ENCODE assay signal across 7 mouse cellular contexts in the genomic region with DNA sequence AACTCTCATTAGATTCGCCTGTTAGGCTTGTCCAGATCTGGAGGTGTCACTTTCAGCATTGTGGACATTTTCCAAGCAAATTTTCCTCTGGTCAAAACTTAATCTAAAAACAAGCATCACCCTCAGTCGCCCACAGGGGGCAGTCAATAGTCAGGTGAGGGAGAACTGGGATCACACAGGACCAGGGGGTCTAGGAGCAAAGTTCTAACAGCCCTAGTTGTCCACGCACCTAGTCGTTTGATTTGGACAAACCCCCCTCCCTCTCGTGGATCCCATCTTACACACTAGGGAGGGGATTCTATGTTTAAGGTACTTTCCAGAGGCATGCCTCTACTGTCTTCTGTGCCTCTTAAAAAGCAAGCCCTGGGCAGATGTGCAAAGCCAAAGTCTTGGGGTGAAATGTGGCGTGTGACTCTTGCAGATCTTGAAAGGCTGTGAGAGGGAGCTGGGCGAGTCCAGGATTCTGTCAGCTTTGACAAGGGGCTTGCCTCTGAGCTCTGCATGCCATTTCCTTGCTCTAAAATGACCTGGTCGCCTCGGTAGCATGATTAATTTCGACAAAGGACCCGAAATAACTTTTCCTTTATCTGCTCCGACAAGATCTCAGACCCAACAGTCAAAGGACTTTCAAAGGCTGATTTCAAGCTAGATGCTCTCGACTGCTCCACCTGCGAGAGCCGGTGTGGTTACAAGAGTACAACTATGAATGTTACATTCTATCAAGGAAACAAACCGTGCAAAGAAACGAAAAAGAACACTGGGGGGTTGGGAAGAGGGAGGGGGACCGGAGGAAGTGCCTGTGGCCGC. TPM values are rescaled to one million over a fixed set of nuclear protein-coding genes. Genes with fewer than 3 reads are reported as not detected.
A peak's percentile ranks its signal among the peaks of the same experiment; 100 is the strongest.
DNase-seq lines count a peak whose midpoint lies in the region; ATAC-seq and TF ChIP-seq lines count a peak whose summit lies in the region.

No protein-coding gene starts in this region.

- H3K36me3 ChIP-seq in ES-E14 (ENCODE audit: control insufficient read depth, insufficient read depth, low read length, poor library complexity, severe bottlenecking) = peaks cover 4% of the 10 kb centered on the region; the same call in 1 of the 2 replicates
- H3K36me3 ChIP-seq in kidney, embryonic 14.5 days (ENCODE audit: control insufficient read depth, insufficient read depth, low read length) = no peaks in the 10 kb centered on the region

- DNase-seq in CD4-positive helper T cell, adult 2 months (ENCODE audit: low read depth, low spot score) = peak; percentile 63
- peak; percentile 54 for DNase-seq in ES-E14 (ENCODE audit: low read depth, low spot score)
- DNase-seq in cerebellum, adult 9-10 months = peak; percentile 26
- DNase-seq in lung, postnatal 10 days = peak; percentile 53
- DNase-seq in right cerebral cortex, postnatal 14 days = peak; percentile 18

- ATAC-seq in frontal cortex, adult (ENCODE audit: low TSS enrichment) = 0 out of 2 replicates have a peak, but pooled peaks have one; percentile 23
- ATAC-seq in kidney, embryonic 14.5 days (ENCODE audit: low FRiP score, low TSS enrichment) = no peak

- H3K27ac ChIP-seq in ES-E14 (ENCODE audit: insufficient read depth, low read depth, low read length, poor library complexity, severe bottlenecking) = no peak overlapping the region
- H3K27ac ChIP-seq in kidney, embryonic 14.5 days (ENCODE audit: low read depth, low read length) = no peak overlapping the region

- H3K9ac ChIP-seq in ES-E14 (ENCODE audit: insufficient read depth, low read depth, low read length, poor library complexity, severe bottlenecking) = no peak overlapping the region
- H3K9ac ChIP-seq in kidney, embryonic 14.5 days (ENCODE audit: low read depth, low read length) = peak overlapping the region; percentile 69; the same call in 1 of the 2 replicates

- 2% methylated on average over 19 of the region's 19 CpGs for WGBS in kidney, embryonic 14.5 days

- peak overlapping the region; percentile 74 to 90 for H3K4me3 ChIP-seq in ES-E14 (ENCODE audit: insufficient read depth in 1 of 2, low read depth in 1 of 2, low read length in 2 of 2, poor library complexity in 1 of 2, severe bottlenecking in 1 of 2)
- H3K4me3 ChIP-seq in kidney, embryonic 14.5 days (ENCODE audit: low read length) = peak overlapping the region; percentile 69

- H3K4me1 ChIP-seq in ES-E14 (ENCODE audit: control insufficient read depth in 2 of 2, insufficient read depth in 2 of 2, low read length in 2 of 2, poor library complexity in 1 of 2) = no peaks in the 10 kb centered on the region; a peak in 1 of 4 replicates
- peaks cover 4% of the 10 kb centered on the region for H3K4me1 ChIP-seq in kidney, embryonic 14.5 days (ENCODE audit: control insufficient read depth, insufficient read depth, low read length)

- in situ Hi-C loops in ES-E14 (cut with MboI; ENCODE audit: low sequenced_read_pairs in 2 of 2, unreplicated experiment in 2 of 2) = no loop called here

- peak overlapping the region; percentile 99 for H3K4me2 ChIP-seq in kidney, embryonic 14.5 days (replicated peaks; ENCODE audit: low read depth, low read length)

- peaks cover 18% of the 10 kb centered on the region for H3K27me3 ChIP-seq in kidney, embryonic 14.5 days (ENCODE audit: control insufficient read depth, insufficient read depth, low read length)

- H3K9me3 ChIP-seq in ES-E14 (ENCODE audit: control insufficient read depth, insufficient read depth, low read depth, low read length) = no peaks in the 10 kb centered on the region
- H3K9me3 ChIP-seq in kidney, embryonic 14.5 days (ENCODE audit: control insufficient read depth, low read length) = no peaks in the 10 kb centered on the region

TF ChIP-seq in ES-E14, 5 proteins besides CTCF, POLR2A, EP300 and RAD21:
- no peak for TF ChIP-seq CHD2 (IDR thresholded peaks at IDR 0.05; ENCODE audit: low read depth, low read length)
- no peak for TF ChIP-seq HCFC1 (IDR thresholded peaks at IDR 0.05; ENCODE audit: borderline replicate concordance, insufficient read depth, low read length)
- TF ChIP-seq MAFK (IDR thresholded peaks at IDR 0.05; ENCODE audit: insufficient read depth, low read depth, low read length) = no peak
- TF ChIP-seq ZC3H11A (IDR thresholded peaks at IDR 0.05; ENCODE audit: borderline replicate concordance, low read depth, low read length) = 0 out of 2 replicates have a peak, but pooled peaks have one; percentile 4
- no peak for TF ChIP-seq ZNF384 (IDR thresholded peaks at IDR 0.05; ENCODE audit: low read depth, low read length)

RNA-seq across cellular contexts. Expression of a gene that starts 2.5 kb away (rescaled TPM):
- total RNA-seq in ES-E14 (2012; rRNA removed) = 2.0 and 2.4 TPM in 2 replicates
- polyA plus RNA-seq in kidney, embryonic 14.5 days (2014; fragmentation: Nextera tagmentation; extraction: Ambion mirVana) = 7.3 and 7.7 TPM in 2 replicates
